Mouse (Mus musculus) lung, postnatal 0 days (tissue): ENCODE data around the gene Matn3. TPM values are rescaled to one million over a fixed set of nuclear protein-coding genes. Genes with fewer than 3 reads are reported as not detected.
"Not testable (repeated sequence)": the region's sequence is repeated elsewhere in the genome, so short reads cannot be mapped to it uniquely, and the experiment has no call there.

Source experiments
- ATAC-seq: fragments of 200-750 bp; cut with Nextera tagmentation; 2 replicates; pipeline ENCODE4 v1.8.0; 2017; ENCODE audit warnings: moderate library complexity
- DNase-seq: peaks from one replicate; pipeline ENCODE4 v3.0.0-alpha.2; 2016; ENCODE audit warnings: low spot score
- H3K27ac ChIP-seq: fragments of 300-500 bp; sonication (generic); 2 replicates; pipeline ENCODE4 v1.5.1; 2014; ENCODE audit warnings: antibody characterized with exemption, mild to moderate bottlenecking, low read length, mixed read lengths
- H3K27me3 ChIP-seq: fragments of 300-500 bp; sonication (generic); replicated peaks from 2 replicates; pipeline ENCODE4 v1.6.1; 2014; ENCODE audit warnings: low read length, mixed read lengths; ENCODE audit not compliant: insufficient read depth
- H3K36me3 ChIP-seq: fragments of 300-500 bp; sonication (generic); 2 replicates; pipeline ENCODE4 v1.6.1; 2014; ENCODE audit warnings: low read length, mixed read lengths; ENCODE audit not compliant: insufficient read depth
- H3K4me1 ChIP-seq: fragments of 300-500 bp; sonication (generic); 2 replicates; pipeline ENCODE4 v1.6.1; 2014; ENCODE audit warnings: antibody characterized with exemption, low read depth, low read length, mixed read lengths; ENCODE audit not compliant: insufficient read depth
- H3K4me2 ChIP-seq: fragments of 300-500 bp; sonication (generic); replicated peaks from 2 replicates; pipeline ENCODE4 v1.6.1; 2014; ENCODE audit warnings: low read depth, mild to moderate bottlenecking, low read length, moderate library complexity, mixed read lengths
- H3K4me3 ChIP-seq: fragments of 300-500 bp; sonication (generic); 2 replicates; pipeline ENCODE4 v1.5.1; 2014; ENCODE audit warnings: low read depth, low read length
- H3K9ac ChIP-seq: fragments of 300-500 bp; sonication (generic); replicated peaks from 2 replicates; pipeline ENCODE4 v1.6.1; 2014; ENCODE audit warnings: low read depth, mild to moderate bottlenecking
- H3K9me3 ChIP-seq: fragments of 300-500 bp; sonication (generic); 2 replicates; pipeline ENCODE4 v1.6.1; 2016; ENCODE audit warnings: low read length, mixed read lengths
- CTCF ChIP-seq: IDR thresholded peaks from 2 replicates; pipeline ENCODE4 v1.5.1; 2016; ENCODE audit warnings: antibody characterized with exemption, mild to moderate bottlenecking
- EP300 ChIP-seq: IDR thresholded peaks from 2 replicates; pipeline ENCODE4 v1.6.1; 2016; ENCODE audit warnings: antibody characterized with exemption, mild to moderate bottlenecking, control low read depth
- WGBS: fragments of 180-500 bp; shearing (Covaris S2); extraction: QIAGEN DNeasy Blood & Tissue Kit; methylation state at CpG from one replicate; pipeline ENCODE4 v1.1.7; 2014; 5-methylcytosine and 5-hydroxymethylcytosine counted together
- polyA plus RNA-seq: library from polyadenylated mRNA; unstranded; fragments of >200 nt; fragmentation: Nextera tagmentation; extraction: Ambion mirVana; gene quantifications from 2 replicates; pipeline ENCODE4 v1.2.1, GENCODE M21; 2015

Matn3 gene
- polyA plus RNA-seq, 1 experiment from 2014 or later: 0.33 TPM

DNA sequence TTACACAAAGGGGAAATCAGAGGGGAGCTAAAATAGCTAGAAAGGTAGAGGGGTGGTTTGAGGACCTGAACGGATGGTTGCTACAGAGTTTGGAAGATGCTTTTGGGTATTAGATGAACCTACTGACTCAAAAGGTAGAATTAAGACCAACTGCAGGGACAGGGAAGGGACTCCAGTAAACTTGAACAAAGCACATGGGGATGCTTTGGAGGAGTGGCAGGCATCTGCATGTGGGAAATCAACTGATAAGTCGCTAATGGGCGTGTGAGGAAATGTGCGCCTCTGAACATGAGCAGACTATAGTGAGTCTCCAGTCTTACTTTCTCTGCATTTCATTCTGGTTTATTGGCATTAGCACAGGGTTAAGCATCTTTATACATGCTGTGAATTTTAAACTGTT is 16.6 kb upstream of the Matn3 start:
- peaks cover 2% of the 10 kb centered on the region; the same call in 1 of the 2 replicates for H3K4me1 ChIP-seq
- H3K27me3 ChIP-seq: no peaks in the 10 kb centered on the region
- H3K4me3 ChIP-seq: no peak overlapping the region
- ATAC-seq (no peak), DNase-seq (no peak)
- H3K27ac ChIP-seq: no peak overlapping the region
- H3K9ac ChIP-seq: no peak overlapping the region
- 74% methylated on average over 4 of the region's 4 CpGs for WGBS
- H3K9me3 ChIP-seq: no peaks in the 10 kb centered on the region
- H3K4me2 ChIP-seq: no peak overlapping the region
- no peak for TF ChIP-seq CTCF
- TF ChIP-seq EP300: no peak
- peaks cover 10% of the 10 kb centered on the region; the same call in 1 of the 2 replicates for H3K36me3 ChIP-seq

DNA sequence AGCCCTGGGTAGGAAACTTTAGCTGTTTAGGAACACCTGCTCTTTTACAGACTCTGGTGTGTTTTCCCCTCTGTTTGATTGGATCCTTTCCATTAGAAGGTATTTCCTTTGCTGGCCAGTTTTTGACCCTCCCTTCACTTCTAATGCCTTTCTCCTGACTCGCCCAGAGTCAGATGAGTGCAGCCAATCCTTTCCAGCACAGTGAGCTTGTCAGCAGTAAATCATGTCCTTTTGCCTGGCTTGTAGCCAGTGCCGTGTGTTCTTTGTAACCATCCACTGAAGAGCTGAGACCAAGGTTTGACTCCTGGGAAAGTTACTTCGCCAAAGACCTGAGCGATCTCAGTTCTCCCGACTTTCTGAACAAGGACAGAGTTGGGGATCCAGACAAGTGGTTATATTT is 12.4 kb upstream of the Matn3 start:
- Histone ChIP-seq H3K36me3 (peaks cover 20% of the 10 kb centered on the region), H3K9me3 (no peaks in the 10 kb centered on the region), H3K27me3 (no peaks in the 10 kb centered on the region), H3K4me1 (no peaks in the 10 kb centered on the region; the same call in 1 of the 2 replicates), H3K9ac (no peak overlapping the region), H3K27ac (no peak overlapping the region), H3K4me2 (no peak overlapping the region), H3K4me3 (no peak overlapping the region)
- TF ChIP-seq EP300 (no peak), CTCF (no peak)
- DNase-seq: peak; percentile 49
- ATAC-seq: peak; percentile 54
- 49% methylated on average over 5 of the region's 5 CpGs for WGBS

GRCm38 (mm10) chr12:8936210-8936609 is 11.5 kb upstream of the Matn3 start:
- H3K4me2 ChIP-seq, H3K27me3 ChIP-seq, H3K9me3 ChIP-seq, H3K9ac ChIP-seq, H3K4me3 ChIP-seq, ATAC-seq, H3K4me1 ChIP-seq, H3K27ac ChIP-seq, DNase-seq: not testable (repeated sequence)
- peak; percentile 57 for TF ChIP-seq CTCF
- WGBS: 68% methylated on average over 4 of the region's 4 CpGs
- H3K36me3 ChIP-seq: peaks cover 20% of the 10 kb centered on the region

GRCm38 (mm10) chr12:8939490-8939889 is 8.2 kb upstream of the Matn3 start:
- WGBS: 96% methylated on average over 4 of the region's 4 CpGs
- H3K27ac ChIP-seq: no peak overlapping the region

DNA sequence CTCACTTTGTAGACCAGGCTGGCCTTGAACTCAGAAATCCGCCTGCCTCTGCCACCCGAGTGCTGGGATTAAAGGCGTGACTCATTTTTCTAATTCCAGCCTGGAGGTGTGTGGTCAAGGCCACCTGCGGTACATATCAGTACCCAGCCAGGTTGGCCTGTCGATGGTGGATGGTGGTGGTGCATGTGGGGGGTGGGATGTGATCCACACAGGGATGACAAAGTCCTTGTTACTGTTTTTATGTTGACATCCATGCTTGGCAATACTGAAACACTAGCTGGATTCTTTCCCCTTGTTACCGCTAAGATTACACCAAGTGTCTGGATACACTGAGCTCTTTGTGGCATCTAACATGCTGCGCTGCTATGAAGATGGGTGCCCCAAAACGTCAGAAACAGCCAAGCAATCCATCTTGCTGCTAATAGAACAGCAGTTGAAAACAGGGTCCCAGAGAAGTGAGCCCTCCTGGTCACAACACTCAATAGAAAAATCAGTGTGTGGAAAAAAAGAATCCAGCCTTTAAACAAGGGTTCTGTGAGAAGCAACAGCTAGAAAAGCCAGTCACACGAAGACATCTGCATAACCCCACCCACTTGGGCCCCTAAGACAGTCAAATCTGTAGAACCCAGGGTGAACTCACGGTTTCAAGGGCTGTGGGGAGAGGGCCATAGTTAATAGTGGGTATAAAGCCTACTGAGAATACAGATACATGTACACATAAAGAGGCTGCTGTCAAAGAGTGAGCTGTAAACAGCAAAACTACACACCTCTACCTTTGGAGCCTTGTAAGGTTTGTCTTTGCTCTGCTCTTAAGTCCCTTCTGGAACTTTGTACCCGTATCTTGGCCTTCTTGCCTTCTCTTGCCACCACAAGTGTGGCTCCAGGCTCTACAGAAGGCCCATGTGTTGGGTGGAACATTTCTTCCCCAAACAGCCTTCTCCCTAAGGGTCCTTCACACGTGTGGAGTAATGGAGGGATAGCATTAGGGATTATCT is 7.4 kb upstream of the Matn3 start:
- no peak for TF ChIP-seq CTCF
- TF ChIP-seq EP300: no peak
- Histone ChIP-seq H3K27ac (no peak overlapping the region), H3K9me3 (no peaks in the 10 kb centered on the region), H3K36me3 (peaks cover 15% of the 10 kb centered on the region), H3K27me3 (no peaks in the 10 kb centered on the region), H3K4me2 (no peak overlapping the region), H3K4me1 (no peaks in the 10 kb centered on the region), H3K4me3 (no peak overlapping the region), H3K9ac (no peak overlapping the region)
- ATAC-seq: no peak
- DNase-seq: no peak
- 65% methylated on average over 12 of the region's 12 CpGs for WGBS

More at GRCm38 (mm10) chr12:8939490-8939889, 8.2 kb upstream of the Matn3 start:
- TF ChIP-seq CTCF: no peak
- TF ChIP-seq EP300: no peak
- Histone ChIP-seq H3K27me3 (no peaks in the 10 kb centered on the region), H3K9ac (no peak overlapping the region), H3K4me2 (no peak overlapping the region), H3K4me1 (no peaks in the 10 kb centered on the region), H3K9me3 (no peaks in the 10 kb centered on the region), H3K4me3 (no peak overlapping the region), H3K36me3 (peaks cover 15% of the 10 kb centered on the region)
- no peak for ATAC-seq
- no peak for DNase-seq

GRCm38 (mm10) chr12:8941131-8941615 is 6.6 kb upstream of the Matn3 start:
- no peaks in the 10 kb centered on the region for H3K4me1 ChIP-seq
- TF ChIP-seq EP300: no peak
- no peak for TF ChIP-seq CTCF
- no peak for DNase-seq
- H3K4me2 ChIP-seq: no peak overlapping the region
- H3K27me3 ChIP-seq: no peaks in the 10 kb centered on the region
- ATAC-seq: no peak
- H3K9ac ChIP-seq: no peak overlapping the region
- H3K9me3 ChIP-seq: no peaks in the 10 kb centered on the region
- WGBS: 67% methylated on average over 4 of the region's 4 CpGs
- H3K36me3 ChIP-seq: peaks cover 9% of the 10 kb centered on the region
- H3K27ac ChIP-seq: no peak overlapping the region
- H3K4me3 ChIP-seq: no peak overlapping the region
